Mouse (Mus musculus): Measurements from ENCODE around the gene Dap3.

DNA sequence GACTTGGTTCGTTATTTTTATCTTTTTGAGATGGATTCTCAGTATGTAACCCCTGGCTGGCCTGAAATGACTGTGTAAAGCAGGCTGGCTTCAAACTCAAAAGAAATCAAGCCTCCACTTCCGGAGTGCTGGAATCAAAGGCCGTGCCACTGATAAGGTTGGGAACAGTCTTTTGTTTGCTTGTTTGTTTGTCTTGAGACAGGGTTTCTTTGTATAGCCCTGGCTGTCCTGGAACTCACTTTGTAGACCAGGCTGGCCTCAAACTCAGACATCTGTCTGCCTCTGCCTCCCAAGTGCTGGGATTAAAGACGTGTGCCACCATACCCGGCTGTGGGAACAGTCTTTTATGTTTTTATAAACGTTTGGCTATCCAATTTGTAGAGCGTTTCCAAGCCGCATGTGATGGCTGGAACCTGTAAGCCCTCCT lies 36.6 kb downstream of the Dap3 start:
- TF ChIP-seq POLR2A (IDR thresholded peaks at IDR 0.05; ENCODE audit: borderline replicate concordance, extremely low read depth, low read depth, low read length) (no peak), CTCF (IDR thresholded peaks at IDR 0.05; ENCODE audit: insufficient read depth, low read length) (no peak)
